Mouse (Mus musculus) liver, embryonic 11.5 days (tissue): Measurements from ENCODE around the gene F13a1. TPM values are rescaled to one million over a fixed set of nuclear protein-coding genes. Genes with fewer than 3 reads are reported as not detected.

Experiments
- ATAC-seq: fragments of 200-750 bp; cut with Nextera tagmentation; replicated peaks from 2 replicates; pipeline ENCODE4 v1.8.0; 2017; ENCODE audit warnings: moderate number of reproducible peaks, mild to moderate bottlenecking, moderate TSS enrichment, moderate library complexity; ENCODE audit not compliant: low FRiP score
- DNase-seq: peaks from one replicate; pipeline ENCODE4 v3.0.0-alpha.2; 2017; ENCODE audit warnings: low spot score
- H3K27ac ChIP-seq: fragments of 300-500 bp; sonication (generic); 2 replicates; pipeline ENCODE4 v1.5.1; 2014; ENCODE audit warnings: mild to moderate bottlenecking, low read depth, low read length, control low read depth
- H3K27me3 ChIP-seq: fragments of 300-500 bp; sonication (generic); replicated peaks from 2 replicates; pipeline ENCODE4 v1.6.1; 2014; ENCODE audit warnings: low read length, mixed read lengths; ENCODE audit not compliant: control insufficient read depth, insufficient read depth
- H3K36me3 ChIP-seq: fragments of 300-500 bp; sonication (generic); 2 replicates; pipeline ENCODE4 v1.6.1; 2014; ENCODE audit warnings: mild to moderate bottlenecking, low read length, moderate library complexity, mixed read lengths; ENCODE audit not compliant: control insufficient read depth, insufficient read depth
- H3K4me1 ChIP-seq: fragments of 300-500 bp; sonication (generic); replicated peaks from 2 replicates; pipeline ENCODE4 v1.6.1; 2014; ENCODE audit warnings: low read length, mixed read lengths; ENCODE audit not compliant: control insufficient read depth, insufficient read depth
- H3K4me2 ChIP-seq: fragments of 300-500 bp; sonication (generic); 2 replicates; pipeline ENCODE4 v1.6.1; 2014; ENCODE audit warnings: mild to moderate bottlenecking, control low read depth, moderate library complexity
- H3K4me3 ChIP-seq: fragments of 300-500 bp; sonication (generic); 2 replicates; pipeline ENCODE4 v1.5.1; 2014; ENCODE audit warnings: low read depth, low read length, control low read depth
- H3K9ac ChIP-seq: fragments of 300-500 bp; sonication (generic); 2 replicates; pipeline ENCODE4 v1.6.1; 2014; ENCODE audit warnings: low read depth, low read length, control low read depth
- H3K9me3 ChIP-seq: fragments of 300-500 bp; sonication (generic); 2 replicates; pipeline ENCODE4 v1.6.1; 2016; ENCODE audit warnings: low read length, inconsistent platforms, mixed read lengths; ENCODE audit not compliant: control insufficient read depth
- WGBS: fragments of 180-500 bp; shearing (Covaris S2); extraction: QIAGEN DNeasy Blood & Tissue Kit; methylation state at CpG from one replicate; pipeline ENCODE4 v1.1.7; 2014; 5-methylcytosine and 5-hydroxymethylcytosine counted together
- polyA plus RNA-seq: library from polyadenylated mRNA; unstranded; fragments of >200 nt; fragmentation: Nextera tagmentation; extraction: Ambion mirVana; gene quantifications from 2 replicates; pipeline ENCODE4 v1.2.1, GENCODE M21; 2014

Gene F13a1
- polyA plus RNA-seq, 1 experiment from 2014 or later, result 7.9 TPM

DNA sequence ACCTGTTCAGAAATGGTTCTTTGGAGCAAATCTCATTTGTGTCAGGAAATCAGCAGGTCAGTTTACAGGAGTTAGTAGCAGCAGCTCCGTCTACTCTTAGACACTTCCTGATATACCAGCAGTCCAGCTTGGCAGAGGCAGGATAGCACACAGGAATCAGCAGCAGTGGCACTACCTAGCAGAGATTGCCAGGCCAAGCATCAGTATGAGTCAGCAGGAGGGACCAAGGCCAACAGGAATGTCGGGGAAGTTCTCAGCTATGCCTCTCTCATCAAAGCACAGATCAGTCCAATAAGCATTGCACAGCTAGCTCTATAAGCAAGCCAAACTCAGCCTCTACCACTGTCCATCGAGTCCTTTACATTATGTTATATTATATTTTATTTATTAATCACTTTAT, 210.9 kb downstream of the F13a1 start:
- no peak for ATAC-seq
- Histone ChIP-seq H3K4me1 (no peaks in the 10 kb centered on the region), H3K27ac (no peak overlapping the region), H3K9me3 (no peaks in the 10 kb centered on the region), H3K4me2 (no peak overlapping the region), H3K27me3 (no peaks in the 10 kb centered on the region), H3K4me3 (no peak overlapping the region), H3K9ac (no peak overlapping the region), H3K36me3 (no peaks in the 10 kb centered on the region)
- no peak for DNase-seq
- 73% methylated on average over 3 of the region's 3 CpGs for WGBS
